Mouse (Mus musculus): ENCODE data around the gene Cplx3.

The Cplx3 gene

DNA sequence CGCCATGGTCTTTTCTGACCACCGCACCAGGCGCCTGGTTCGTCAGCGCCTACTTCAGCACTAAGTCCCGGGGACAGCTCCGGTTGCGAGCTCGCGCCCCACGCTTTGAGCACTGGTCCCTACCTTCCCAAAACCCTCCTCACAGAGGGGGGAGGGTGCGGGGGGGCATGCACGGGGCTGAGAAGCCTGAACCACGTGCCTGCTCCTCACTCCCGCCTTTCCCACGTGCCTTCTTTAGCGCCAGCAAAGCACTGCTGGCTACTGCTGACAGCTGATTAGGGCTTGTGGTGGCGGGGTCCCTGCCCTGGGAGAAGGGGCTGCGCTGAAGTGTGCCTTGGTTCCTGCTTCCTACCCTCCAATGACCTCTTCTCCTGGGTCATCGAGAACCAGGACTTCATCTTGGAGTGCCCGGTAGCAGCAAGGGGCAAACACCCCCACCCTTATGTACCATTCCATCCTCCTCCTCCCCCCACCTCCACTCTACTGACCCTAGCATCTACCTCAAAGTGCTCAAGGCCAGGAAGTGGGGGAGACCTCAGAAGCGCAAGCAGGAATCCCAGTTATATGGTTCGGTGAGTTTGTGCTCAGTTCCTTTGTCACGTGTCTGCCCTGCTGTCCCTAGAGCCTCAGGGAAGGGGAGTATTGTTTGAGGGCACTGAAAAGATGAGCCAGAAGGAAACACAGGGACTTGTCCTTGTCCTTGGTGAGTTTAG, at the start of gene Cplx3:
TSS of gene Cplx3 (minus strand) at position 143 of the 713 bp plus-strand sequence.
- no peak for DNase-seq (ENCODE audit: low read depth, low spot score)

DNA sequence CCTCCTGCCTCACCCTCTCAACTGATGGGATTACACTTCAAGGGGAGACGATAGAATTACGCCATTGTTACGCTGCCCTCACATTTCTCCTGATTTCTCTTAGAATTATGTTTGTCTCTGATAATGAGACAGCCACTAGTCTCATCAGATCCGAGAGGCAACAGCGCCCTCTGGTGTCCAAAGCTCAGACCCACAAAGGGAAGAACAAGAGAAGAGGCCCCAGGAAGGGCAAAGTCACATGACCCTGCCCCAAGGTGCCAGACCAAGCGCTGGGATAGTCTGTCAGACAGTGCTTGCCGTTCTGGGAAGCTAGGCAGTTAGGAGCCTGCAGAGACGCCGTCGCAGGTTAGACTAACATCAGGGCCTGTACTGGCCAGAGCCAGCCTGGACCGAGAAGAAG, 49.7 kb upstream of the Cplx3 start:
- DNase-seq (ENCODE audit: low read depth, low spot score) = peak; percentile 74

DNA sequence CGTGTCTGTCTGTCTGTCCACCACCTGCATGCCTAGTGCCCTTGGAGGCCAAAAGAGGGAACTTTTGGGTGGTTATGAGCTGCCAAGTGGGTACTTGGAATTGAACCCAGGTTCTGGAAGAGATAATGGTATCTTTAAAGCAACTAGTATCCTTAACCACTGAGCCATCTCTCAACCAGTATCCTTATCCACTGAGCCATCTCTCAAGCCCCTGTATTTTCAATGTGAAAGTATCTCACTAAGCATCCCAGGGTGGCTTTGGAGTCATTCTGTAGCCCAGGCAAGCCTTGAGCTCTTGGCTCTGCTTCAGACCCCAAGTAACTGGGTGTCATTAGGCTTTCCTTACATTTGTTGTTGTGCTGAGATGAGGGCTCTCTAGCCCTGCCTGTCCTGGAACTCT, 48.9 kb upstream of the Cplx3 start:
- DNase-seq (ENCODE audit: low read depth, low spot score) = no peak

DNA sequence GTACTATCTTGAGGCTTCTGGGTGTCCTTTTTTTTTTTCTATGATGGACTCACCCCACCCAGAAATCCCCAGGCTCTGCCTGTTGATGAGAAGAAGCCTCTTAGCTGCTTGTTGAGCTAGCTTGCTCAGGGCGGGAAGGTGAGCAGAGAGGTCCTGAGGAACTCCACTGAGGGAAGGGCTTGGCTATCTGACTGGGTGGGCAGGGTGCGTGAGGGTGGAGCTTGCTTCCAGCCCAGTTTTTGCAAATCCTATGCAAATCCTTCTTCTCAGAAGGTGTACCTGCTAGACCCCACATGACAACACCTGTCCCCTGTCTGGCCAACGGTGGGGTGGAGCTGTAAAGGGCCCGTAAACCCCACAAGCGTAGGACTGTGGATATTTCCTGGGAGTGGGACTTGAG, 47.2 kb upstream of the Cplx3 start, which contains the start of gene Csk:
TSS of gene Csk (minus strand) at position 349 of the 400 bp plus-strand sequence.
- DNase-seq (ENCODE audit: low read depth, low spot score) = no peak

DNA sequence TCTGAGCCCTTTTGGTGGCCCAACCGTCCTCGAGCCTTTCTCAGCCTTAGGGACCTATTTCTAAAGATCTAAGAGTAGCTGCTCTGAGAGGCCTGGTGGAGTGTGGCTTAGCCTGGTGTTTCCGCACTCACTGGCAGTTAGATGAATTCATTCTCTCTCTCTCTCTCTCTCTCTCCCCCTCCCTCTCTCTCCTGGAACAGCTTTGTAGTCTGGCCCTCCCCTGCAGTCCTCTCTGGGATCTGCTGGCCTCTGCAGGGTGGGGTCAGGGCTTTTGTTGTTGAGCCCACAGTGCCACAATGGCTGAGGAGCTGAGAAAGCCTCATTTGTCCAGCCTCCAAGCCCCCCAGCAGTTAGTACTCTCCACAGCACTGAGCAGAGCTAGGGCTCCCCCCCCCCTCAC, 46.8 kb upstream of the Cplx3 start:
- DNase-seq (ENCODE audit: low read depth, low spot score) = no peak

- no peak for DNase-seq (ENCODE audit: low read depth, low spot score)
Measured at GRCm38 (mm10) chr9:57652351-57652750, 46.3 kb upstream of the Cplx3 start.

GRCm38 (mm10) chr9:57650786-57651311, 44.8 kb upstream of the Cplx3 start:
- DNase-seq (ENCODE audit: low read depth, low spot score) = no peak

GRCm38 (mm10) chr9:57650130-57650785, 44.2 kb upstream of the Cplx3 start:
- DNase-seq (ENCODE audit: low read depth, low spot score) = no peak

- DNase-seq (ENCODE audit: low read depth, low spot score) = no peak
Measured at GRCm38 (mm10) chr9:57647286-57648108, 41.4 kb upstream of the Cplx3 start.

DNA sequence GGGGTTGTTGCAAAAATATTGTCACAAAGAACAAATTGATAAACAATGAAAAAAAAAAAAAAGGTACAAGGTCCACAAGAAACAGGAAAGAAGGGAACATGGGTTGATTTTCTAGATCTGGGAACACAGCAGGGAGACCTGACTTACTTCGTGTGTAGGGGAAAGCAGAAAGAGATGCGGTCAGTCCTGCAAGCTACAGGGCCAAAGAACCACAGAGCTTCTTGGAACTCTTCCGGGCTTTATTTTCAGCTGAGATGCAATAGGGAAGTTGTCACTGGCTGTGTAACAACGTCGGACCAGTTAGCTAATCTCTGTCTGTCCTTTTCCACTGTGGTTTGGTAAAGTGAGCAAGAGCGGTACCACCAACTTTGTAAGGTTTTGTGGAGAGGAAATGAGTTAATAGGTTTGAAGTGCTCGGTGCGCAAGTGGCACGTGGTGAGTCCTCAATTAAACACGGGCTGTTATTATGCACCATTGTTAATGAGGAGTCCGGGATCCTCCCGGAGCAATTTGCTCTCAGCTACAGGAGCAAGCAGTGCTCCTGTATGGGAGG, 40.5 kb upstream of the Cplx3 start:
- DNase-seq (ENCODE audit: low read depth, low spot score) = no peak

GRCm38 (mm10) chr9:57644944-57645893, 39.1 kb upstream of the Cplx3 start:
- peak; percentile 70 for DNase-seq (ENCODE audit: low read depth, low spot score)

DNA sequence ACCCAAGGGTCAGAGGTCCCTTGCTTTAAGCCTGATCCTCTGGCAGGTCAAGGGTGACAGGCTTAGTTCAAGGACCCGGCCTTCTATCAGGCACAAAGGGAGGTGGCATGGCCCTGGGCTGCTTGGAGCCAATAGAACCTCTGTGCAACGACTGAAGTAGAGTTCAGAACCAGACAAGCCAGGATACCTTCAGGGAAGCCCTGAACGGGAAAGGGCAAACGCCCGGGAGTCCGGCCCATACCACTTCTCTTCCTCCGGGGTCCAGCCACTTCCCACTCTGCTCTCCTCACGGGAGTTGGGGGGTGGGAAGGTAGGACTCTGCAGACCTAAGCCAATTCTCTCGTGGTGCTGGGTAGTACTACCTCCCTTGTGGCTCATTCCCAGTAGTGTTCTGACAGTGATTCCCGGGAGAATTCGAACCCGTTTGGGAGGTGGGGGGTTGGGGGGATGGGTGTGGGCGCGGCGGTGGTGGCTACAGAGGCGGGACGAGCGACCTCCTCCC, 38.4 kb upstream of the Cplx3 start:
- no peak for DNase-seq (ENCODE audit: low read depth, low spot score)

DNA sequence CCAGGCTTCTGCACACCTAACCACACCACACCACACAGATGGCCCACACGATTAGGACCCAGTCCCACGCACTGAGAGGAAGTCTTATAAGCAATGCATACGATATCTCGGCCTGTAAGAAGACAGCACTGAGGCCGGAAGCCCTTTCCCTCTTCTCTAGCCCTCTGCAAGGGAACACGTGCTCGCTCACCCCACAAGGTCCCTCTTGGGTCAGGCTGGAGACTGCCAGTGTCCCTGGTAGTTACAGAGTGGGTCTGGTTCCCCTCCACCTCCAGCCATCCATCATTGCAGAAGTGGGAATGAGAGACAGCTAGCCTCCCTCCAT, 37.7 kb upstream of the Cplx3 start:
- DNase-seq (ENCODE audit: low read depth, low spot score) = no peak

DNA sequence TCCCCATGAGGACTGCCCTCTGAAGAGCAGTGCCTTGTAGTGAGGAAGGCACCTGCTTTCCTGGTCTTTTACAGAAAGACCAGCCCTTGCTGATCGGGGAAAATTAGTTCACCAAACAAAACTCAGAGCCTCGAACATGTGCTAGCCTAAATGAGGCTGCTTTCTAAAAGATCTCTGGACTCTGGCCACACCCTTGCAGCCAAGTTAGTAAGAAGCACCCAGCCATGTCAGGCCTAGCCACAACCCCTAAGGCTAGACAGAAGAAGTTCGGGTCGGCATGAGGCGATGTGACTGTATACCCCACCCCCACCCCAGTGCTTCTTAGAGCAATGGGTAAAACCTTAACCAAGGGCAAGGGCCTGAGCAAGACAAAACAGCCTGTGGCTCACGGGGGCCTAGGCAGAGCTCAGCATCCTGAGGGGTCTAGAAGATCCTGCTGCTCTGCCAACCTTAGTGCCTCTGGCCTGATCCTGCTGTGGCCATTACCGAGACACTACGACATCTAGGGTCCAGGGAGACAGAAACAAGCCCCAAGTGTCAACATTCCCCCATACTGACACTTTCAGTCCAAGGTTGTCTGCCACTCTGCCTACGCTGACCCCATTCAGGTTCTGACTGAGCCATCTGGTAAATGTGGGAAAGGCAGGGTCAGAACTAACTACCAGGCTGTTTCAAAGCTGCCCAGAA, 37.2 kb upstream of the Cplx3 start:
- DNase-seq (ENCODE audit: low read depth, low spot score) = no peak

GRCm38 (mm10) chr9:57641775-57642550, 35.9 kb upstream of the Cplx3 start:
- no peak for DNase-seq (ENCODE audit: low read depth, low spot score)

DNA sequence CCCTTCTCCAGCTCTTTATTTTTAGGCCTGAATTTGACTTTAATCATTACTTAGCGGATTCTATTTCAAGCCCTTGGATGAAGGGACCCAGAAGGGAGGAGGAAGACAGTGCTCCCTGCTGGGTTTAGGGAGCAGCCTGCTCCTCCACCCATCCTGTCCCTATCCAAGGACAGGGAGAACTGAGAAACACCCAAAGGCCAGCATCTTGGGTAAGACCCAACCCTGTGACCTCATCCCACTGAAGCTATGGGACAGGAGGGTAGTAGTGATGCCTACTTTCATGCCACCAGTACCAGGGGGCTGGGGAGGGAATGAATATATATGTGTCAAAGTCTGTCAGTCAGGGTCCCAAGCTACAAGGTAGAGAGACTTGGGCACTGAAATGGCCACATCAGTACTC, 34.9 kb upstream of the Cplx3 start:
- DNase-seq (ENCODE audit: low read depth, low spot score) = no peak

DNA sequence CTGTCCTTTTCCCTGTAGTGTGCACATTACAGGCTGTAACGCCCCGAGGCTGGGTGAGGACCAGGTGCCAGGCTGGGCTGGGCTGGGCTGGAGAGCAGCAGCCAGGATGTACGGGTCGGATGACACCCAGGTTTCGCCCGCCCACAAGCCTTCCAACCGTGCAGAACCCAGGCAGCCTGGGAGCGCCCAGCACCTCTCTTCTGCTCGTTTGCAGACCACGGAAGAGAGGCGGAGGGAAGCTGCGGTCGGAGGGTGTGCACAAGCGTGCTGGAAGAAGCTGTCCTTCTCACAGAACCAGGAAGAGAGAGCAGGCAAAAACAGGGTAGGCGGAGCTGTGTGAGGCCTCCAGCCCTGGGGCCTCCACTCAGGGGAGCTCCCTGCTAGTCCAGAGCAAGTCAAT, 34.3 kb upstream of the Cplx3 start:
- no peak for DNase-seq (ENCODE audit: low read depth, low spot score)

- DNase-seq (ENCODE audit: low read depth, low spot score) = no peak
Measured at GRCm38 (mm10) chr9:57639661-57640328, 33.7 kb upstream of the Cplx3 start.
